Mouse (Mus musculus): Measurements from ENCODE around the gene Gpt2. TPM values are rescaled to one million over a fixed set of nuclear protein-coding genes. Genes with fewer than 3 reads are reported as not detected.

Gpt2 gene
- polyA plus RNA-seq, 1 experiment from 2014 or later, result 13.9 TPM

- H3K9me3 ChIP-seq (replicated peaks; ENCODE audit: control insufficient read depth, low read length), result no peaks in the 10 kb centered on the region
- no peak overlapping the region for H3K9ac ChIP-seq (ENCODE audit: low read depth, low read length)
- H3K4me1 ChIP-seq (ENCODE audit: control insufficient read depth, insufficient read depth, low read length), result no peaks in the 10 kb centered on the region
- no peak overlapping the region for H3K27ac ChIP-seq (ENCODE audit: low read depth, low read length)
- WGBS (ENCODE audit: insufficient replicate concordance), result 68% methylated on average over 3 of the region's 3 CpGs
- no peaks in the 10 kb centered on the region for H3K27me3 ChIP-seq (ENCODE audit: control insufficient read depth, insufficient read depth, low read length)
- no peak overlapping the region for H3K4me3 ChIP-seq (ENCODE audit: low read depth, low read length)
- no peaks in the 10 kb centered on the region for H3K36me3 ChIP-seq (ENCODE audit: control insufficient read depth, insufficient read depth, low read length)
- H3K4me2 ChIP-seq, result no peak overlapping the region
- no peak for ATAC-seq (replicated peaks; ENCODE audit: insufficient number of reproducible peaks, low FRiP score, low TSS enrichment)
These were observed 32.8 kb upstream of the Gpt2 start for GRCm38 (mm10) chr8:85459582-85459981.

GRCm38 (mm10) chr8:85460804-85461203 lies 31.6 kb upstream of the Gpt2 start:
- no peak for ATAC-seq (replicated peaks; ENCODE audit: insufficient number of reproducible peaks, low FRiP score, low TSS enrichment)

GRCm38 (mm10) chr8:85461377-85461776 lies 31.0 kb upstream of the Gpt2 start:
- no peaks in the 10 kb centered on the region for H3K27me3 ChIP-seq (ENCODE audit: control insufficient read depth, insufficient read depth, low read length)
- H3K9me3 ChIP-seq (replicated peaks; ENCODE audit: control insufficient read depth, low read length), result no peaks in the 10 kb centered on the region
- no peak overlapping the region for H3K4me2 ChIP-seq
- H3K36me3 ChIP-seq (ENCODE audit: control insufficient read depth, insufficient read depth, low read length), result no peaks in the 10 kb centered on the region
- H3K27ac ChIP-seq (ENCODE audit: low read depth, low read length), result no peak overlapping the region
- no peak overlapping the region for H3K9ac ChIP-seq (ENCODE audit: low read depth, low read length)
- ATAC-seq (replicated peaks; ENCODE audit: insufficient number of reproducible peaks, low FRiP score, low TSS enrichment), result no peak
- H3K4me1 ChIP-seq (ENCODE audit: control insufficient read depth, insufficient read depth, low read length), result no peaks in the 10 kb centered on the region
- WGBS (ENCODE audit: insufficient replicate concordance), result 62% methylated on average over 3 of the region's 3 CpGs
- no peak overlapping the region for H3K4me3 ChIP-seq (ENCODE audit: low read depth, low read length)

More at GRCm38 (mm10) chr8:85460804-85461203, 31.6 kb upstream of the Gpt2 start:
- Histone ChIP-seq H3K4me3 (ENCODE audit: low read depth, low read length) (no peak overlapping the region), H3K27me3 (ENCODE audit: control insufficient read depth, insufficient read depth, low read length) (no peaks in the 10 kb centered on the region), H3K9ac (ENCODE audit: low read depth, low read length) (no peak overlapping the region), H3K36me3 (ENCODE audit: control insufficient read depth, insufficient read depth, low read length) (no peaks in the 10 kb centered on the region), H3K9me3 (replicated peaks; ENCODE audit: control insufficient read depth, low read length) (no peaks in the 10 kb centered on the region), H3K27ac (ENCODE audit: low read depth, low read length) (no peak overlapping the region), H3K4me1 (ENCODE audit: control insufficient read depth, insufficient read depth, low read length) (no peaks in the 10 kb centered on the region), H3K4me2 (no peak overlapping the region)
- 29% methylated on average over 5 of the region's 5 CpGs for WGBS (ENCODE audit: insufficient replicate concordance)

GRCm38 (mm10) chr8:85462441-85462840 lies 29.9 kb upstream of the Gpt2 start:
- H3K27ac ChIP-seq (ENCODE audit: low read depth, low read length), result no peak overlapping the region
- no peak overlapping the region for H3K4me3 ChIP-seq (ENCODE audit: low read depth, low read length)
- no peak overlapping the region for H3K4me2 ChIP-seq
- no peak for ATAC-seq (replicated peaks; ENCODE audit: insufficient number of reproducible peaks, low FRiP score, low TSS enrichment)
- no peaks in the 10 kb centered on the region for H3K9me3 ChIP-seq (replicated peaks; ENCODE audit: control insufficient read depth, low read length)
- 100% methylated on average over 1 of the region's 1 CpGs for WGBS (ENCODE audit: insufficient replicate concordance)
- H3K4me1 ChIP-seq (ENCODE audit: control insufficient read depth, insufficient read depth, low read length), result no peaks in the 10 kb centered on the region
- no peaks in the 10 kb centered on the region for H3K36me3 ChIP-seq (ENCODE audit: control insufficient read depth, insufficient read depth, low read length)
- H3K9ac ChIP-seq (ENCODE audit: low read depth, low read length), result no peak overlapping the region
- no peaks in the 10 kb centered on the region for H3K27me3 ChIP-seq (ENCODE audit: control insufficient read depth, insufficient read depth, low read length)

- Histone ChIP-seq H3K27me3 (ENCODE audit: control insufficient read depth, insufficient read depth, low read length) (no peaks in the 10 kb centered on the region), H3K36me3 (ENCODE audit: control insufficient read depth, insufficient read depth, low read length) (no peaks in the 10 kb centered on the region), H3K9me3 (replicated peaks; ENCODE audit: control insufficient read depth, low read length) (no peaks in the 10 kb centered on the region), H3K4me1 (ENCODE audit: control insufficient read depth, insufficient read depth, low read length) (no peaks in the 10 kb centered on the region), H3K4me2 (no peak overlapping the region), H3K27ac (ENCODE audit: low read depth, low read length) (no peak overlapping the region), H3K4me3 (ENCODE audit: low read depth, low read length) (no peak overlapping the region), H3K9ac (ENCODE audit: low read depth, low read length) (no peak overlapping the region)
- no peak for ATAC-seq (replicated peaks; ENCODE audit: insufficient number of reproducible peaks, low FRiP score, low TSS enrichment)
These were observed 28.1 kb upstream of the Gpt2 start for GRCm38 (mm10) chr8:85464316-85464715.

- no peak for ATAC-seq (replicated peaks; ENCODE audit: insufficient number of reproducible peaks, low FRiP score, low TSS enrichment)
- Histone ChIP-seq H3K4me3 (ENCODE audit: low read depth, low read length) (no peak overlapping the region), H3K27me3 (ENCODE audit: control insufficient read depth, insufficient read depth, low read length) (no peaks in the 10 kb centered on the region), H3K27ac (ENCODE audit: low read depth, low read length) (no peak overlapping the region), H3K9ac (ENCODE audit: low read depth, low read length) (no peak overlapping the region), H3K9me3 (replicated peaks; ENCODE audit: control insufficient read depth, low read length) (no peaks in the 10 kb centered on the region), H3K4me1 (ENCODE audit: control insufficient read depth, insufficient read depth, low read length) (no peaks in the 10 kb centered on the region), H3K36me3 (ENCODE audit: control insufficient read depth, insufficient read depth, low read length) (no peaks in the 10 kb centered on the region), H3K4me2 (no peak overlapping the region)
- 76% methylated on average over 4 of the region's 4 CpGs for WGBS (ENCODE audit: insufficient replicate concordance)
These were observed 26.3 kb upstream of the Gpt2 start for GRCm38 (mm10) chr8:85466056-85466455.

GRCm38 (mm10) chr8:85470753-85471152 lies 21.6 kb upstream of the Gpt2 start:
- H3K9me3 ChIP-seq (replicated peaks; ENCODE audit: control insufficient read depth, low read length), result no peaks in the 10 kb centered on the region
- no peak overlapping the region for H3K27ac ChIP-seq (ENCODE audit: low read depth, low read length)
- H3K27me3 ChIP-seq (ENCODE audit: control insufficient read depth, insufficient read depth, low read length), result no peaks in the 10 kb centered on the region
- no peak overlapping the region for H3K9ac ChIP-seq (ENCODE audit: low read depth, low read length)
- H3K4me3 ChIP-seq (ENCODE audit: low read depth, low read length), result no peak overlapping the region
- no peaks in the 10 kb centered on the region for H3K36me3 ChIP-seq (ENCODE audit: control insufficient read depth, insufficient read depth, low read length)
- no peak for ATAC-seq (replicated peaks; ENCODE audit: insufficient number of reproducible peaks, low FRiP score, low TSS enrichment)
- no peaks in the 10 kb centered on the region for H3K4me1 ChIP-seq (ENCODE audit: control insufficient read depth, insufficient read depth, low read length)
- 77% methylated on average over 8 of the region's 8 CpGs for WGBS (ENCODE audit: insufficient replicate concordance)
- no peak overlapping the region for H3K4me2 ChIP-seq

GRCm38 (mm10) chr8:85472800-85473199 lies 19.6 kb upstream of the Gpt2 start:
- no peaks in the 10 kb centered on the region for H3K27me3 ChIP-seq (ENCODE audit: control insufficient read depth, insufficient read depth, low read length)
- no peak overlapping the region for H3K4me2 ChIP-seq
- H3K27ac ChIP-seq (ENCODE audit: low read depth, low read length), result no peak overlapping the region
- H3K9ac ChIP-seq (ENCODE audit: low read depth, low read length), result no peak overlapping the region
- WGBS (ENCODE audit: insufficient replicate concordance), result 69% methylated on average over 6 of the region's 6 CpGs
- no peaks in the 10 kb centered on the region for H3K36me3 ChIP-seq (ENCODE audit: control insufficient read depth, insufficient read depth, low read length)
- H3K4me1 ChIP-seq (ENCODE audit: control insufficient read depth, insufficient read depth, low read length), result no peaks in the 10 kb centered on the region
- no peaks in the 10 kb centered on the region for H3K9me3 ChIP-seq (replicated peaks; ENCODE audit: control insufficient read depth, low read length)
- no peak for ATAC-seq (replicated peaks; ENCODE audit: insufficient number of reproducible peaks, low FRiP score, low TSS enrichment)
- H3K4me3 ChIP-seq (ENCODE audit: low read depth, low read length), result no peak overlapping the region

GRCm38 (mm10) chr8:85473246-85473645 lies 19.1 kb upstream of the Gpt2 start:
- no peak overlapping the region for H3K4me3 ChIP-seq (ENCODE audit: low read depth, low read length)
- no peak for ATAC-seq (replicated peaks; ENCODE audit: insufficient number of reproducible peaks, low FRiP score, low TSS enrichment)
- no peaks in the 10 kb centered on the region for H3K27me3 ChIP-seq (ENCODE audit: control insufficient read depth, insufficient read depth, low read length)
- H3K4me2 ChIP-seq, result no peak overlapping the region
- no peak overlapping the region for H3K9ac ChIP-seq (ENCODE audit: low read depth, low read length)
- H3K9me3 ChIP-seq (replicated peaks; ENCODE audit: control insufficient read depth, low read length), result no peaks in the 10 kb centered on the region
- 69% methylated on average over 4 of the region's 4 CpGs for WGBS (ENCODE audit: insufficient replicate concordance)
- H3K4me1 ChIP-seq (ENCODE audit: control insufficient read depth, insufficient read depth, low read length), result no peaks in the 10 kb centered on the region
- no peak overlapping the region for H3K27ac ChIP-seq (ENCODE audit: low read depth, low read length)
- no peaks in the 10 kb centered on the region for H3K36me3 ChIP-seq (ENCODE audit: control insufficient read depth, insufficient read depth, low read length)

Data from heart, embryonic 11.5 days (tissue).